Mouse (Mus musculus): ENCODE data around the gene Olfr955.

Gene Olfr955

GRCm38 (mm10) chr9:39471844-39472243 is at the start of gene Olfr955:
Olfr955 (minus strand) TSS chr9:39471944.
- in situ Hi-C loops (cut with MboI, MseI), result no loop called here

- in situ Hi-C loops (cut with MboI, MseI), result no loop called here
These were observed 46.9 kb upstream of the Olfr955 start for GRCm38 (mm10) chr9:39518595-39518994.

GRCm38 (mm10) chr9:39515531-39515930 is 43.8 kb upstream of the Olfr955 start, which contains the start of gene Olfr957:
Olfr957 (minus strand) TSS chr9:39515809.
- in situ Hi-C loops (cut with MboI, MseI), result no loop called here

GRCm38 (mm10) chr9:39509412-39509811 is 37.7 kb upstream of the Olfr955 start:
- in situ Hi-C loops (cut with MboI, MseI), result no loop called here

- in situ Hi-C loops (cut with MboI, MseI), result no loop called here
These were observed 37.3 kb upstream of the Olfr955 start for GRCm38 (mm10) chr9:39508998-39509397.

- in situ Hi-C loops (cut with MboI, MseI), result no loop called here
These were observed 22.2 kb upstream of the Olfr955 start, which contains the start of gene Olfr44 for GRCm38 (mm10) chr9:39493895-39494294. Olfr44 (minus strand) TSS chr9:39493995.

- in situ Hi-C loops (cut with MboI, MseI), result no loop called here
These were observed 15.3 kb downstream of the Olfr955 start, which contains the start of gene Olfr954 for GRCm38 (mm10) chr9:39456401-39456800. Olfr954 (plus strand) TSS chr9:39456701.

- in situ Hi-C loops (cut with MboI, MseI), result no loop called here
These were observed 44.7 kb downstream of the Olfr955 start, which contains the start of gene Olfr952 for GRCm38 (mm10) chr9:39427048-39427447. Olfr952 (minus strand) TSS chr9:39427148.

Data from T-helper 2 cell (primary cell).